Mouse (Mus musculus) lung, embryonic 14.5 days (tissue): Measurements from ENCODE around the gene Gm10912. TPM values are rescaled to one million over a fixed set of nuclear protein-coding genes. Genes with fewer than 3 reads are reported as not detected.
"Not testable (repeated sequence)": the region's sequence is repeated elsewhere in the genome, so short reads cannot be mapped to it uniquely, and the experiment has no call there.

Experiments
- ATAC-seq: fragments of 200-750 bp; cut with Nextera tagmentation; 2 replicates; pipeline ENCODE4 v1.8.0; 2017; ENCODE audit warnings: mild to moderate bottlenecking, moderate TSS enrichment, moderate library complexity; ENCODE audit not compliant: insufficient read depth
- DNase-seq: peaks from one replicate; pipeline ENCODE4 v3.0.0-alpha.2; 2015
- H3K27ac ChIP-seq: fragments of 300-500 bp; sonication (generic); 2 replicates; pipeline ENCODE4 v1.5.1; 2014; ENCODE audit warnings: low read depth, mild to moderate bottlenecking, moderate library complexity
- H3K27me3 ChIP-seq: fragments of 300-500 bp; sonication (generic); 2 replicates; pipeline ENCODE4 v1.6.1; 2014; ENCODE audit warnings: low read length, control low read depth; ENCODE audit not compliant: insufficient read depth
- H3K36me3 ChIP-seq: fragments of 300-500 bp; sonication (generic); 2 replicates; pipeline ENCODE4 v1.6.1; 2014; ENCODE audit warnings: control low read depth; ENCODE audit not compliant: insufficient read depth
- H3K4me1 ChIP-seq: fragments of 300-500 bp; sonication (generic); 2 replicates; pipeline ENCODE4 v1.6.1; 2014; ENCODE audit warnings: antibody characterized with exemption, control low read depth; ENCODE audit not compliant: insufficient read depth
- H3K4me2 ChIP-seq: fragments of 300-500 bp; sonication (generic); 2 replicates; pipeline ENCODE4 v1.6.1; 2014; ENCODE audit warnings: mild to moderate bottlenecking
- H3K4me3 ChIP-seq: fragments of 300-500 bp; sonication (generic); 2 replicates; pipeline ENCODE4 v1.5.1; 2014; ENCODE audit warnings: low read depth, low read length
- H3K9ac ChIP-seq: fragments of 300-500 bp; sonication (generic); 2 replicates; pipeline ENCODE4 v1.6.1; 2014
- H3K9me3 ChIP-seq: fragments of 300-500 bp; sonication (generic); 2 replicates; pipeline ENCODE4 v1.6.1; 2016; ENCODE audit warnings: low read depth, low read length, control low read depth
- CTCF ChIP-seq: IDR thresholded peaks from 2 replicates; pipeline ENCODE4 v1.5.1; 2016; ENCODE audit warnings: antibody characterized with exemption, low read depth
- WGBS: fragments of 180-500 bp; shearing (Covaris S2); extraction: QIAGEN DNeasy Blood & Tissue Kit; methylation state at CpG from one replicate; pipeline ENCODE4 v1.1.7; 2014; 5-methylcytosine and 5-hydroxymethylcytosine counted together
- polyA plus RNA-seq: library from polyadenylated mRNA; unstranded; fragments of >200 nt; fragmentation: Nextera tagmentation; extraction: Ambion mirVana; gene quantifications from 2 replicates; pipeline ENCODE4 v1.2.1, GENCODE M21; 2014

The Gm10912 gene
- polyA plus RNA-seq, 1 experiment from 2014 or later = not detected

DNA sequence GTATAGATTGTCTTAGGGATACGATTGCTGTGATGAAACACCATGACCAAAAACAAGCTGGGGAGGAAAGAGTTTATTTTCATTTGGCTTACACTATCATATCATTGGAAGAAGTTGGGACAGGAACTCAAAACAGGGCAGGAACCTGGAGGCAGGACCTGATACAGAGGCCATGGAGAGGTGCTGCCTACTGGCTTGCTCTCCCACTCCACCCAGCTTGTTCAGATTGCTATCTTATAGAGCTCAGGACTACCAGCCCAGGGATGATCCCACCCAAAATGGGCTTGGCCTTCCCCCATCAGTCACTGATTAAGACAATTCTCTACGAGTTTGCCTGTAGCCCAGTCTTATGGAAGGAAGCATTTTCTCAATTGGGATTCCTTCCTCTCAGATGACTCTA lies 1.5 kb upstream of the Gm10912 start:
- Histone ChIP-seq H3K4me1 (no peaks in the 10 kb centered on the region), H3K4me2 (no peak overlapping the region), H3K27me3 (no peaks in the 10 kb centered on the region), H3K9ac (no peak overlapping the region), H3K4me3 (no peak overlapping the region), H3K9me3 (no peaks in the 10 kb centered on the region), H3K36me3 (peaks cover 21% of the 10 kb centered on the region), H3K27ac (no peak overlapping the region)
- DNase-seq (no peak), ATAC-seq (no peak)
- WGBS = 67% methylated on average over 2 of the region's 2 CpGs
- TF ChIP-seq CTCF = no peak

DNA sequence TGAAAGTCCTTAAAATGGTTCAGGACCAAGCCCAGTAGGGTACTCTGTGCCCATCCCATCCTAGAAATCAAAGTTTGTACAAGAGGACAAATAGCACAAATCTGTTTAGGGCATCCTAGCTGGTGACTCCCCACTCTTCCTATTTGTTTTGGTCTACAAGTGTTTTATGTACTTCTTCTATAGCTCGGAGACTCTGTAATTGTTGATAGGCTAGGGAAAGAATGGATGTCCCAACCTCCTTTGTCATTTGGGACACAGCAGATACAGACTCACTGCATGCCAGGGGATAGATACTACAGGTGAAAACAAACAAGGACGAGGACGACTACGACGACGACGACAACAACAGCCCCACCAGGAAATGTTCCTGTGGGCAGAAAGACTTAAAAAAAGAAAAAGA lies 2.8 kb downstream of the Gm10912 start, which contains the start of gene Gm10799:
TSS of gene Gm10799 (minus strand) at position 101 of the 400 bp plus-strand sequence.
- not testable (repeated sequence) for H3K9me3 ChIP-seq, H3K36me3 ChIP-seq, H3K9ac ChIP-seq, H3K27me3 ChIP-seq, DNase-seq, H3K4me1 ChIP-seq, ATAC-seq, H3K4me3 ChIP-seq, H3K4me2 ChIP-seq, H3K27ac ChIP-seq
- 58% methylated on average over 7 of the region's 7 CpGs for WGBS

DNA sequence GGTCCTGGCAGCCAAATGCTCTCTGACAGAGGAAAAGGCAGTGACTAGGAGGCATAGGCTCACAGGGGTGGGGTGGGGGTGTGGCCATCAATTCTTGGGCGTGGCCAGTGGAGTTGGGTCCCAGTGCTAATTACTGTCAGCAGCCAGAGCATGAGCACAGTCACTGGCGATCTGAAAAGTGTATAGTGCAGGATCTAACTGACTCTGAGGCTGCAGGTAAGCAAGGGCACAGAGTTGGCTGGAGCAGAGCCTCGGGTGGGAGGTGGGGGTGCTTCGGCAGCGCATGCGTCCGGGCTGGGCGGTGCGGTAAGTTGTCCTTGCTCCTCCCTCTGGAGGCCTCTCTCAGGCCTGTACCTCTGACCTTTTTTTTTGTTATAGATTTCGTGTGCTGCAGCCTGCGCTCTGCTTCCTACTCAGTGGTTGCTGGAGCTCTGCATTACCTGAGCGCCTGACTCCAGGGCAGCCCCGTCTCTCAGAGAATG lies 4.1 kb downstream of the Gm10912 start, which contains the start of gene Cd59b:
TSS of gene Cd59b (plus strand) at position 146 of the 482 bp plus-strand sequence.
- DNase-seq = peak; percentile 74
- Histone ChIP-seq H3K4me3 (peak within 1 kb of the TSS; percentile 40), H3K27me3 (no peaks in the 10 kb centered on the region), H3K9me3 (no peaks in the 10 kb centered on the region), H3K4me2 (peak within 1 kb of the TSS; percentile 63), H3K36me3 (no peaks in the 10 kb centered on the region), H3K9ac (peak within 1 kb of the TSS; percentile 16), H3K27ac (0 out of 2 replicates have a peak within 1 kb of the TSS, but pooled peaks have one; percentile 46), H3K4me1 (no peaks in the 10 kb centered on the region)
- TF ChIP-seq CTCF = no peak
- ATAC-seq = peak; percentile 94
- WGBS = 8% methylated on average over 13 of the region's 13 CpGs

DNA sequence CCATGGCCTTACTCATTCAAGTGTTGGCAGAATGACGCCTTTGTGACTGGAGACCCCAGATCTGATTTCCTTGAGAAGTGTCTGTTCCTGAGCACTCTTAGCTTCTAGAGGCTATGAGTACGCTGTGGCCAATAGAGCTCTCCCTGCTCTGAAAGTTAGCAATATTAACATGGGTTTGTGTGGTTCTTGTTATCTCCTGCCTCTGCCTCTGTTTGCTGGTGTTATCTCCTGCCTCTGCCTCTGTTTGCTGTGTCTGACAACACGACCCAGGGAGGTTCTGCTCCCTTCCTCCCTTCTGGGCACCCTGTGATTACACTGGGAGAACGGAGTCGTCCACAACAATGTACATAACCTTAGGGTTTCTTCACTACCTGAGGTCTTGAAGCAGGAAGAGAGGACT lies 12.7 kb downstream of the Gm10912 start:
- not testable (repeated sequence) for H3K27ac ChIP-seq, H3K4me3 ChIP-seq, H3K9me3 ChIP-seq, H3K9ac ChIP-seq, H3K36me3 ChIP-seq, H3K4me1 ChIP-seq, H3K4me2 ChIP-seq, H3K27me3 ChIP-seq, DNase-seq
- WGBS = 28% methylated on average over 4 of the region's 5 CpGs
- 0 out of 2 replicates have a peak, but pooled peaks have one; percentile 44 for ATAC-seq

DNA sequence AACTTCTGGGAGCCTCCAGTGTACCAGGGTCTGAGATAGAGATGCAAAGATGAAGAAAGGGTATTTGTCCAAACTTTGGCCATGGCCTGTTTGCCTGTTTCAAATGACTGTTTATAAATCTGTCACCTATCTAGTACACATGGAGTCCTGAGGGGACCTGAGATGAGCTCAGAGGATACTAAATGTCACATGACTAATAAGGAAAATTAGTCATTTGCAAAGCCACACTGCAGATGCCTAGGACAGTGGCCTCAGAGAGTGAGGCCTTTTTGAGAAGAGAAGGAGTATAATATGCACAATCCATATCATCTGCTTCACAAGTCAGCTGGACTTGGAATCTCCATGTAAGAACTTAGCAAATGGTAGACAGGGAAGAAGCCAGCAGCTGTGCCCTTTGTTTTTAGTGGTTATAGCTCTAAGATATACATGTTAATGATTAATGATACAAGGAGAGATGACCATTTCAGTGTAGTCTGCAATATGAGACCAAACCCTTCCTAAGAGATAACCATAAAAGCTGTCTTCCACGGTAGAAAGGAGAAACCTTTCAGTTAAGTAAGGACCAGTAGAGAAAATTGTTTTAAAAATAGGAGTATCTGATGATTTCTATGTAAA lies 15.9 kb downstream of the Gm10912 start:
- not testable (repeated sequence) for H3K9ac ChIP-seq, H3K4me1 ChIP-seq, H3K4me2 ChIP-seq, H3K27ac ChIP-seq, DNase-seq, ATAC-seq, H3K4me3 ChIP-seq, H3K9me3 ChIP-seq, H3K27me3 ChIP-seq, H3K36me3 ChIP-seq
- no CpG with 5 or more reads among the region's 1 CpGs for WGBS

DNA sequence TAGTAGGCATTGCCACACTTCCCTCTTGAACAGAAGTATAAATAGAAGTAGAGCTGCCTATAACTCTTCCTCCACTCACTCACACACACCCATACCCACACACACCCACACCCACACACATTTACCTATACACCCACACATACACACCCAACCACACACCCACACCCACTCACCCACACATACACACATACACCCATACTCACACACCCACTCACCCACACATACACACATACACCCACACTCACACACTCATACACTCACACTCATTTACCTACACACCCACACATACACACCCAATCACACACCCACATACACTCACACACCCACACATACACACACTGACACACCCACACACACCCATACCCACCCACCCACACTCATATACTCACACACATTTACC lies 16.8 kb downstream of the Gm10912 start:
- Histone ChIP-seq H3K9me3 (no peaks in the 10 kb centered on the region), H3K4me2 (no peak overlapping the region), H3K4me1 (no peaks in the 10 kb centered on the region), H3K4me3 (no peak overlapping the region), H3K9ac (no peak overlapping the region), H3K27me3 (no peaks in the 10 kb centered on the region), H3K36me3 (no peaks in the 10 kb centered on the region), H3K27ac (no peak overlapping the region)
- DNase-seq = no peak
- TF ChIP-seq CTCF = no peak
- no peak for ATAC-seq

DNA sequence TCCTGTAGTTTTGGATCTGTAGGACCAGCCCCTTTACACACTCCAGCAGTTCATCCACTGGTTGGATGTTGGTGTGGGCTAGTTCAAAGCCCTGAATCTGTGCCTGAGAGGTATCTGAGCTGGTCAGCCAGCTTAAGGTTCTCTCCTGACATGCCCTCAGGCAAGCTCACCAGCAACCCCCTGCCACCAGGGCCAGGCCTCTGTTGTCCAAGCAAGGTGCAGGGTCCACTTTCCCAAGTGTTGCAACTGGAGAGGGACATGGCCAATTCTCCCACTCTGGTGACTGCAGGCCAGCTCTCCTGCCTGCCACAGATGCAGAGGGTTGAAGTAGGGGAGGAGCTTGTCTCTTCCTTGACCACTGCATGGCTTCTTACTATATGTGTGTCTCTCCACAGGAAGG lies 18.4 kb downstream of the Gm10912 start:
- ATAC-seq = not testable (repeated sequence)

DNA sequence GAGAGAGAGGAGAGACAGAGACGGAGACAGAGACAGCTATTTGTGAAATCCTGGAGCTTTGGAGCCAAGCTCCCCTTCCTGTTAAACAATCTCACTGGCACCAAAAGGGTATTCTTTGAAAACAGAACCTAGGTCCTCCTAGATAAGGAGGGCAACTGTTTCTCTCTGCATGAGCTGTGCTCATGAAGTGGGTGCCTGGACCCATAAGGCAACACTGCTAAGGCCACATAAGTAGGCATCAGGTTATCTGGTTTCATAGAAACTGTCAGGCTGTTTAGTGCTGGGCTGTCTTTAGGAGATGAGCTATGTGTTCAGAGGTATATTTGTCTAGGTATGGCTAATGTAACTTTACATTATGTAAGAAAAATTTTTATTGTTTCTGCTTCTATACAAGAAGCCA lies 21.9 kb downstream of the Gm10912 start:
- WGBS = 90% methylated on average over 1 of the region's 1 CpGs
- not testable (repeated sequence) for DNase-seq, H3K27ac ChIP-seq, H3K9ac ChIP-seq, ATAC-seq, H3K4me1 ChIP-seq, H3K4me3 ChIP-seq, H3K4me2 ChIP-seq, H3K36me3 ChIP-seq, H3K9me3 ChIP-seq, H3K27me3 ChIP-seq

More for the DNA sequence above, 18.4 kb downstream of the Gm10912 start:
- H3K9ac ChIP-seq, H3K36me3 ChIP-seq, DNase-seq, H3K4me1 ChIP-seq, H3K27ac ChIP-seq, H3K9me3 ChIP-seq, H3K4me3 ChIP-seq, H3K4me2 ChIP-seq, H3K27me3 ChIP-seq: not testable (repeated sequence)
